Mouse (Mus musculus) hindlimb bud, embryonic 11.5 days (tissue): ENCODE results near the gene Cdc25a.

ENCODE experiments used
- DNase-seq: peaks from one replicate; pipeline ENCODE4 v3.0.0-alpha.2; 2012; ENCODE audit warnings: low read depth, low spot score; ENCODE audit errors: extremely low spot score

Cdc25a gene

GRCm38 (mm10) chr9:109931257-109932171 lies 56.1 kb downstream of the Cdc25a start, which contains the start of gene Map4:
Gene Map4, plus strand, starts transcription at chr9:109931460.
- DNase-seq, result peak; percentile 61

DNA sequence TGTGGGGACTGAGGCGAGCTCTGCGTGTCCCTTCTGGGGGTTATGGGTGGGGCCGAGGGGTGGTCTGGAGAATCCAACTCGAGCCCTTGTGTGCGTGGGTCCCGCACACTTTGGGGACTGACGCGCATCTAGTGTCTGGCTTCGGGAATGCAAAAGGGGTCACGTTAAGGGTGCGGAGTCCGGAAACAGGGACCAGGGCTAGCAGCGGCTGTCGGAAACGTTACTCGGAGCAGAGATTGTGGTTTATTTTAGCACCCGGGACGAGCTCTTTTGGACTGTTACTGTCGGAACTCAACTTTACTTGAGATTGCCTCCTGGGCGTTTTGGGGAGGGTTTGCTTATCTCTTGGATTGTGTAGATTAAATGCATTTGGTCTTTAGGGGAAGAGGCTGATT lies 57.0 kb downstream of the Cdc25a start:
- DNase-seq, result no peak

DNA sequence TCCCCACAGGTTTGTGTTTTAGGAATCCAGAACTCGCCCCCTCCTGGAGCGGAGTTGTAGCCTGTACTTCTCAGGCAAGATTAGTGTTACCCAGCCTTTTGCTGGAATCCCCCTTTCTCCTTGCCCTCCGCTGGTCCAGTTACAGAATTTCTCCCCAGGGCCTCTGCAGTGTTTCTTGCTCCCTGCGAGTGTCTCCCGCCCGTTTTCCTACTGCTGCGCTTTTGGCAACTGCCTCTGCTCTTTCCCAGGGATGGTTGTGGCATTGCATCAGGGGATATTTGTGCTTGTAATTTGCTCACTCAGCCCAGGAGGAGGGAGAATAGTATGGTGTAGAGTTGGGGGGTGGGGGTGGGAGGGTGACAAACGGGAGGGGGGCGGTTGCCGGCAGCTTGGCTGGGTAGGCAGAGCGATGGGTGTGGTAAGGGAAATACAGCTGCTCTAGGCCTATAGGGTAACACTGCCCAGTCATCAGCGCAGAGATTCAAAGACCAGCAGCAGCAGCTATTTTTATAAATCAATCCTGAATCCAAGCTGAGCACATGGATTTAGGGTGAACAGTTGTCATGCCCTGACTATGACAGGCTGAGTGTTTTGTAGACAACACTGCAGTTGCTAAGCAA lies 57.5 kb downstream of the Cdc25a start:
- DNase-seq, result no peak

DNA sequence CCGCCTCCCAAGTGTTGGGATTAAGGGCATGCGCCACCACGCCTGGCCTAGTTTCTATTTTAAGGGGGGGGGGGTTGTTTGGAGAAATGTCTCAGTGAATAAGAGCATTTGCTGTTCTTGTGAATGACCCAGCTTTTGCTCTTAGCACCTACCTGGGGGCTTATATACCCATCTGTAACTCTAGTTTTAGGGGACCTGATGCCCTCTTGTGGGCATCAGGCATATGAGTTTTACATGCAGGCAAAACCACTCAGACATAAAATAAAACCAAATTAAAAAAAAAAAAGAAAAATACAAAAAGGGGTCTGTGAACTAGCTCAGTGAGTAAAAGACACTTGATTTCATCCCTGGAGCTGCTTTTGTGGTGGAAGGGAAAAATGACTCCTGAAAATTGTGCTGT lies 64.0 kb downstream of the Cdc25a start:
- DNase-seq, result no peak

GRCm38 (mm10) chr9:109942796-109943195 lies 67.4 kb downstream of the Cdc25a start:
- no peak for DNase-seq
